Mouse (Mus musculus): ENCODE measurements around the gene Ddx42. TPM values are rescaled to one million over a fixed set of nuclear protein-coding genes. Genes with fewer than 3 reads are reported as not detected.
"Not testable (repeated sequence)": the region's sequence is repeated elsewhere in the genome, so short reads cannot be mapped to it uniquely, and the experiment has no call there.

Gene Ddx42
- polyA plus RNA-seq, 1 experiment from 2014 or later: 81.9 TPM

GRCm38 (mm10) chr11:106192241-106192640, 24.5 kb upstream of the Ddx42 start:
- Histone ChIP-seq H3K4me1 (replicated peaks) (peaks cover 14% of the 10 kb centered on the region), H3K27ac (replicated peaks) (no peak overlapping the region), H3K27me3 (no peaks in the 10 kb centered on the region), H3K36me3 (peaks cover 11% of the 10 kb centered on the region), H3K9ac (no peak overlapping the region), H3K9me3 (no peaks in the 10 kb centered on the region), H3K4me3 (peak overlapping the region; percentile 79), H3K4me2 (peak overlapping the region; percentile 71)
- WGBS: 89% methylated on average over 5 of the region's 5 CpGs
- no peak for ATAC-seq (ENCODE audit: low FRiP score, low read depth)

DNA sequence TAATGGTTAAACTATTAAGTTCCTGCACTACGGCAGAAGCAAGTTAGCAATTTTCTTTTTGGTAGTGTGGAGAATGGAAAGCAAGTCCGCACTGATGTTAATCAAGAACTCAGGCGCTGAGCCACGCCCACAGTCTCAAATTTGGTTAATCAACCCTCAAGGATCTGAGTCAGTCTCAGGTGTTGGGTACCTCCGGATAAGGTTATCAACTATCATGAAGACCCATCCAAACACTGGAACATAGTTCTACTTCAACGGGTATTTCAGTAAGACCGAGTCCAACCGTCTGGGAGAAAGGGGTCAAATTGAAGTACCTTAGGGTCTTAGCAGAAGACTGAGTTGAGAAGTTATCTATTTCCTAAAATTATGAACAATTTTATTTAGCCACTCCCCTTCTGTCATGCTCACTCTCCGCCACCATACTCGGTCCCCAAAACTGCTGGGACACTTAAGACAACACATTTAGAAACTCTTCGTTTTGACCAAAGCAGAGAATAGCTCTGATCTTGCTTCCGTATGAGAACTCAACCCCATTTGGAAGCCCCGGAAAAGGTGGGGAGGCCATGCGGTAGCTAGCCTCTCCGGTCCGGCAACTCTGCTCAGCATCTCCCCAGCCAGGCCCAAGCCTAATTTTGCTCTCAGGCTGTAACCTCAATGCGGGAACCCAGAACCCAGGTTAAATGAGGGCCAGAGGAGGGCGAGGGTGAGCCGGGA, 23.9 kb upstream of the Ddx42 start:
- Histone ChIP-seq H3K9ac (peak overlapping the region; percentile 81), H3K36me3 (peaks cover 17% of the 10 kb centered on the region), H3K9me3 (no peaks in the 10 kb centered on the region), H3K4me2 (peak overlapping the region; percentile 71), H3K27me3 (no peaks in the 10 kb centered on the region), H3K27ac (replicated peaks) (peak overlapping the region; percentile 89), H3K4me3 (peak overlapping the region; percentile 79), H3K4me1 (replicated peaks) (peaks cover 14% of the 10 kb centered on the region)
- no peak; the same call in 1 of the 2 replicates for ATAC-seq (ENCODE audit: low FRiP score, low read depth)
- 11% methylated on average over 19 of the region's 19 CpGs for WGBS

DNA sequence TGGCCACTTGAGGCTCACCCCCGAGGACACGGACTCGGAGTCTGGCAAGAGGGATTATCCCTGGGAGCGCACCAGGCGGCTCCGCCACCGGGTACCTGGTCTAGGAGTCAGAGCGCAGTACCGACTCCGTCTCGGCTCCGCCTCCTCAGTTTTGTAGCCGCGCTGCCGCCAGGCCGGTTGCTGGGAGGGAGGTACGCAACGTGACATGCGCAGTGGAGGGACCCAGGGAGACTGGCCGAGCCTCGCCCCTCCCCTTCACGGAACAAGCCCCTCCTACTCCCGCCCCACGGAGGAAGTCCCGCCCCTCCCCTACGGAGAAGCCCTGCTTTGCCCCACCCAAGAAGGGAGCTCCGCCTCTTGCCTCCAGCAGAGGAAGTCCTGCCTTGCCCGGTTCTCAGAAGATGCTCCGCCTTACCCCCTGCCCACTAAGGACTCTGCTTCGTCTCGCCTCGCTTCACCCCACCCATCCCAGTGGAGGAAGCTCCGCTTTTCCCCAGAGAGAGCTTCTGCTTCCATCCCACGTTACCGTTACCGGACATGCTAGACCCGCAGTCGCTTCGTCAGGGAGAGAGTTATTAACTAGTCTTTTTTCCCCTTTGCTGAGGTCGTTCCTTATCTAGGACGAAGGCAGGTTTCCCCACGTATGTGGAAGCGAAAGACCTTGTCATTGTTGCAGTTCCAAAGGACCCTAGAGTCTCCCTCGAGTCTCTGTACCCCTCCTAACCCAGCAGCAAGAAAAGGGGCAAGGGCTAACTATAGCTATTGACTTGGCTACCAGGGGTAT, 23.2 kb upstream of the Ddx42 start:
- peak overlapping the region; percentile 71 for H3K4me2 ChIP-seq
- under 1% methylated on average over 44 of the region's 44 CpGs for WGBS
- no peaks in the 10 kb centered on the region for H3K27me3 ChIP-seq
- peak overlapping the region; percentile 89 for H3K27ac ChIP-seq (replicated peaks)
- H3K4me3 ChIP-seq: peak overlapping the region; percentile 79
- no peaks in the 10 kb centered on the region for H3K9me3 ChIP-seq
- H3K4me1 ChIP-seq (replicated peaks): peaks cover 14% of the 10 kb centered on the region
- ATAC-seq (ENCODE audit: low FRiP score, low read depth): peak; percentile 97
- peak overlapping the region; percentile 81 for H3K9ac ChIP-seq
- H3K36me3 ChIP-seq: peaks cover 24% of the 10 kb centered on the region

DNA sequence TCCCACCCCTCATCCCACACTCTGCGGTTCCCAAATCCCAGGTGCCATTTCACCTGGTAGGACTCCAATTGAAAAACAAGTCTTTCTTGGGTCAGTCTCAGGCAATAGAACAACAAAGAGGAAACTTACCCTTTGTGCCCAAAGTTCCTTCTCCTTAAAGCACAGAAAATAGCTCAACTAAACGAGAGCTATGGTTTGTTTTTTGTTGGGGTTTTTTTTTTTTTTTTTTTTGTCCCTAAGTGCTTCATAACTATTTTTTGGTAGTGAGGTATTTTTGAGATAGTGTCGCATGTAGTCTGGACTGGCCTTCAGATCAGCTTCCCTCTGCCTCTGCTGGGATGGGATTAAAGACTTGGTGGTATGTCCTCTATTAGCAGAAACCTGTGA, 22.6 kb upstream of the Ddx42 start:
- no peaks in the 10 kb centered on the region for H3K27me3 ChIP-seq
- ATAC-seq (ENCODE audit: low FRiP score, low read depth): no peak
- no peaks in the 10 kb centered on the region for H3K9me3 ChIP-seq
- peaks cover 14% of the 10 kb centered on the region for H3K4me1 ChIP-seq (replicated peaks)
- H3K4me3 ChIP-seq: peak overlapping the region; percentile 79
- peak overlapping the region; percentile 89 for H3K27ac ChIP-seq (replicated peaks)
- peak overlapping the region; percentile 71 for H3K9ac ChIP-seq
- WGBS: 31% methylated on average over 3 of the region's 3 CpGs
- H3K4me2 ChIP-seq: peak overlapping the region; percentile 71
- peaks cover 24% of the 10 kb centered on the region for H3K36me3 ChIP-seq

- peaks cover 14% of the 10 kb centered on the region for H3K4me1 ChIP-seq (replicated peaks)
- no peak overlapping the region for H3K4me2 ChIP-seq
- no peak overlapping the region for H3K27ac ChIP-seq (replicated peaks)
- no peaks in the 10 kb centered on the region for H3K9me3 ChIP-seq
- peaks cover 28% of the 10 kb centered on the region for H3K36me3 ChIP-seq
- H3K9ac ChIP-seq: no peak overlapping the region
- H3K4me3 ChIP-seq: no peak overlapping the region
- H3K27me3 ChIP-seq: no peaks in the 10 kb centered on the region
- no peak for ATAC-seq (ENCODE audit: low FRiP score, low read depth)
- 92% methylated on average over 7 of the region's 7 CpGs for WGBS
Measured at GRCm38 (mm10) chr11:106194891-106195290, 21.8 kb upstream of the Ddx42 start.

- H3K27me3 ChIP-seq: no peaks in the 10 kb centered on the region
- peaks cover 14% of the 10 kb centered on the region for H3K4me1 ChIP-seq (replicated peaks)
- H3K36me3 ChIP-seq: peaks cover 28% of the 10 kb centered on the region
- no peak for ATAC-seq (ENCODE audit: low FRiP score, low read depth)
- no peak overlapping the region for H3K27ac ChIP-seq (replicated peaks)
- no peaks in the 10 kb centered on the region for H3K9me3 ChIP-seq
- H3K9ac ChIP-seq: no peak overlapping the region
- no peak overlapping the region for H3K4me3 ChIP-seq
- H3K4me2 ChIP-seq: no peak overlapping the region
Measured at GRCm38 (mm10) chr11:106195341-106195740, 21.4 kb upstream of the Ddx42 start.

DNA sequence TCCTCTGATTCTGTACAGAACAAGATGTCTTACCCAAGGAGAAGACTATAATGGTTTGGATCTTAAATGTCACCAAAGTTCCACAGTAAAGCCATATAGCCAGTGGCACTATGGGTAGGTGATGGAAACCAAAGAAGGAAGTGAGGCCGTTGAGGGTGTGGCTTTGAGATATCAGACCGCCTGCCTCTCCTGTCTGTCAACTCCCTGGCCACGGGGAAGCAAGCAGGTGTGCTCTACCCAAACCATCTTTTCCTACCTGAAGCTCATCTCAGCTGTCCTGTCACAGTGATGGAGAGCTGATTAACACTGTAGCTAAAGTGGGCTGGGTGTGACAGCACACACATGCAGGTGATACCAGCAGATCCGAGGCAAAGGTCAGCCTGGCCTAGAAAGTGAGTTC, 18.4 kb upstream of the Ddx42 start:
- H3K4me2 ChIP-seq: no peak overlapping the region
- peaks cover 4% of the 10 kb centered on the region for H3K4me1 ChIP-seq (replicated peaks)
- peaks cover 55% of the 10 kb centered on the region for H3K36me3 ChIP-seq
- no peaks in the 10 kb centered on the region for H3K27me3 ChIP-seq
- H3K4me3 ChIP-seq: no peak overlapping the region
- WGBS: 93% methylated on average over 4 of the region's 4 CpGs
- no peak overlapping the region for H3K27ac ChIP-seq (replicated peaks)
- no peak overlapping the region for H3K9ac ChIP-seq
- H3K9me3 ChIP-seq: no peaks in the 10 kb centered on the region
- no peak for ATAC-seq (ENCODE audit: low FRiP score, low read depth)

DNA sequence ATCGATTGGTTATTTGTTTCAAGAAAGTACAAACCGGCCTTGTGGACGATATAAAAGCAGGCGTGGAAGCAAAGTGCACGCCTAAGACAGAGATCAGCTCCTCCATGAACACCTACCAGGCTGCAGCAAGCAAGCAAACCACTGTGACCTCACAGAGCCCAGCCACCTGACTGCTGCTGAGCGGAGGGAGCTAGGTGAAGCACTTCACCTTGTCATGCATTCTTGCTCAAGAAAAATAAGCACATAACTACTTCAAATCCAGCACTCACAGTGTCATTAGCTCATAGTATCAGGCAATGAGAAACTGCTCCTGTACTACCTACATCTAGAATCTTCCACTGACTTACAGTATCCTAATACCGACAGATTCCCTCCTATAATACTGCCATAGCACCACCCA, 16.7 kb upstream of the Ddx42 start:
- 96% methylated on average over 7 of the region's 7 CpGs for WGBS
- H3K27me3 ChIP-seq; H3K4me1 ChIP-seq (replicated peaks); H3K9me3 ChIP-seq; H3K27ac ChIP-seq (replicated peaks); H3K4me2 ChIP-seq; H3K9ac ChIP-seq; H3K4me3 ChIP-seq; ATAC-seq (ENCODE audit: low FRiP score, low read depth): not testable (repeated sequence)
- H3K36me3 ChIP-seq: peaks cover 70% of the 10 kb centered on the region

DNA sequence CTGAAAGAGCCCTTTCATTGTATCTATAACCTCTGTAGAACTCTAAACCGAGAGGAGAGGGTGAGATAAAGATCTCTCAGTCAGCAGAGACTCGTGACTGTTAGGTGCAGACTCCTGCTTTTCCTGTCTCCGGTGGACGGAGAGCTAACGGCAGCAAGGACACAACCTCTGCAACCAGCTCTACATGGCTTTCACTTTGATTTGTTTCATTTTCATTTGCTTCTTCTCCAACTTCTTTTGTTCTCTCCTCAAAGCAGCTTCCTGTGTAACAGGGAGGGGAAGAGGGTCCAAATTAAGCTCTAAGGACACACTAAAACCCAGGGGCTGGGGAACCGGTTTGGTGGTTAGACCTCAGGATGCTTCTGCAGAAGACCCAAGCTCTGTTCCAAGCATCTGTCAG, 16.0 kb upstream of the Ddx42 start:
- no peak overlapping the region for H3K4me3 ChIP-seq
- peaks cover 78% of the 10 kb centered on the region for H3K36me3 ChIP-seq
- no peak overlapping the region for H3K9ac ChIP-seq
- no peaks in the 10 kb centered on the region for H3K9me3 ChIP-seq
- 86% methylated on average over 6 of the region's 6 CpGs for WGBS
- H3K27me3 ChIP-seq: no peaks in the 10 kb centered on the region
- H3K27ac ChIP-seq (replicated peaks): no peak overlapping the region
- H3K4me2 ChIP-seq: no peak overlapping the region
- no peaks in the 10 kb centered on the region for H3K4me1 ChIP-seq (replicated peaks)
- ATAC-seq (ENCODE audit: low FRiP score, low read depth): no peak

DNA sequence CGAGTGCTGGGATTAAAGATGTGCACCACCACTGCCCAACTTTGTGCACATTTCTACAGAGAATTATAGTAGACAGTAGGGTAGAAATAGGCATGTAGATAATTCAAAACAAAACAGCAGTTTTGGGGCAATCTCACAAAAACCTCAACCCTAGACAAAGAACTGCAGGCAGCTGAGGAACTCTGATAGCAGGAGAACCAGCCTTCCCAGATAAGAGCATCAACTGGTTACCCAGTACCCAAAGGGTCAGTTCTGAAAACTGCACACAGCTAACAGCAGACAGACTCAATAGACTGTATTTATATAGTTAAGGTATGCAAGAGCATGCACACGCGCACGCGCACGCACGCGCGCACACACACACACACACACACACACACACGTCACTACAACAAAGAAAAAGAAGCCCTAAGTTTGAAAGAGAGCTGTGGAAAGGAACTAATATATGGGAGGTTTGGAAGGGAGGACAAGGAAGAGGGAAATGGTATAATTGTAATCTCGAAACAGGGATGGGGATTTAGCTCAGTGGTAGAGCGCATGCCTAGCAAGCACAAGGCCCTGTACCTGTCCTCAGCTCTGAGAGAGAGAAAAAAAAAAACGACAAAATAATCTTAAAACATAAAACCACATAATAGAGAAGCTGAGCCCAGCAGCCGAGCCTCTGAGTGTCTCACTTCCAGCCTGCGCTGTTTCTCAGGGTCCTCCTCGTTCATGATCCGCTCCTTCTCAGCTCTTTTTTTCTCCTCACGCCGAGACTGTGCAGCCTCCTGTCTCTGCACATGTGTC, 15.2 kb upstream of the Ddx42 start:
- WGBS: 94% methylated on average over 19 of the region's 19 CpGs
- H3K36me3 ChIP-seq: peaks cover 80% of the 10 kb centered on the region
- ATAC-seq (ENCODE audit: low FRiP score, low read depth): no peak

DNA sequence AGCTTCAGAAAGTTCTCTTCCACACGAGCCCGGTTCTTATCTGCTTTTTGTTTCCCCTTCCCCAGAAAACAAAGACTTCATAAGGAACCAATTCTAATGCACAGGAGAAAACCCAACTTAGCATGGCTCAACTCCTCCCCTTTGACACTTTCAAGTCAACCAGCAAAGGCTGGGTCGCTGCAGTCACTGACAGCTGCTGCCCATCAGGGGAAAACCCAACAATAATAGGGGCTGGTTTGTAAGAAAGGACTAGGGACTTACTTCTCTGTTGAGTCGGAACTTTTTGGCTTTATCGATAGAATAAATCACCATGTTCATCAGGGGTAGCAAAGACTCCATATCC, 14.6 kb upstream of the Ddx42 start, which contains the start of gene Strada:
TSS of gene Strada (minus strand) at position 46 of the 343 bp plus-strand sequence.
- ATAC-seq (ENCODE audit: low FRiP score, low read depth): no peak
- peaks cover 80% of the 10 kb centered on the region for H3K36me3 ChIP-seq
- 81% methylated on average over 5 of the region's 5 CpGs for WGBS

More for the DNA sequence above, 15.2 kb upstream of the Ddx42 start:
- Histone ChIP-seq H3K4me1 (replicated peaks) (no peaks in the 10 kb centered on the region), H3K4me2 (no peak overlapping the region), H3K9ac (no peak overlapping the region), H3K27me3 (no peaks in the 10 kb centered on the region), H3K4me3 (no peak overlapping the region), H3K27ac (replicated peaks) (no peak overlapping the region), H3K9me3 (no peaks in the 10 kb centered on the region)

GRCm38 (mm10) chr11:106212771-106213170, 4.0 kb upstream of the Ddx42 start:
- Histone ChIP-seq H3K4me2 (no peak overlapping the region), H3K9ac (no peak overlapping the region), H3K36me3 (peaks cover 49% of the 10 kb centered on the region), H3K27ac (replicated peaks) (no peak overlapping the region), H3K9me3 (no peaks in the 10 kb centered on the region), H3K27me3 (no peaks in the 10 kb centered on the region), H3K4me3 (no peak overlapping the region), H3K4me1 (replicated peaks) (peaks cover 22% of the 10 kb centered on the region)
- ATAC-seq (ENCODE audit: low FRiP score, low read depth): no peak
- 91% methylated on average over 8 of the region's 8 CpGs for WGBS

More for the DNA sequence above, 14.6 kb upstream of the Ddx42 start, which contains the start of gene Strada:
- Histone ChIP-seq H3K9ac (no peak within 1 kb of the TSS), H3K9me3 (no peaks in the 10 kb centered on the region), H3K27ac (replicated peaks) (no peak within 1 kb of the TSS), H3K4me3 (no peak within 1 kb of the TSS), H3K4me2 (no peak within 1 kb of the TSS), H3K27me3 (no peaks in the 10 kb centered on the region), H3K4me1 (replicated peaks) (no peaks in the 10 kb centered on the region)

All from hindbrain, embryonic 15.5 days (tissue).